Mouse (Mus musculus) lung, postnatal 14 days (tissue): Measurements from ENCODE around the gene Fbxl8.
"Not testable (repeated sequence)": the region's sequence is repeated elsewhere in the genome, so short reads cannot be mapped to it uniquely, and the experiment has no call there.

Experiments used
- DNase-seq: peaks from one replicate; pipeline ENCODE4 v3.0.0; 2021

The Fbxl8 gene

DNA sequence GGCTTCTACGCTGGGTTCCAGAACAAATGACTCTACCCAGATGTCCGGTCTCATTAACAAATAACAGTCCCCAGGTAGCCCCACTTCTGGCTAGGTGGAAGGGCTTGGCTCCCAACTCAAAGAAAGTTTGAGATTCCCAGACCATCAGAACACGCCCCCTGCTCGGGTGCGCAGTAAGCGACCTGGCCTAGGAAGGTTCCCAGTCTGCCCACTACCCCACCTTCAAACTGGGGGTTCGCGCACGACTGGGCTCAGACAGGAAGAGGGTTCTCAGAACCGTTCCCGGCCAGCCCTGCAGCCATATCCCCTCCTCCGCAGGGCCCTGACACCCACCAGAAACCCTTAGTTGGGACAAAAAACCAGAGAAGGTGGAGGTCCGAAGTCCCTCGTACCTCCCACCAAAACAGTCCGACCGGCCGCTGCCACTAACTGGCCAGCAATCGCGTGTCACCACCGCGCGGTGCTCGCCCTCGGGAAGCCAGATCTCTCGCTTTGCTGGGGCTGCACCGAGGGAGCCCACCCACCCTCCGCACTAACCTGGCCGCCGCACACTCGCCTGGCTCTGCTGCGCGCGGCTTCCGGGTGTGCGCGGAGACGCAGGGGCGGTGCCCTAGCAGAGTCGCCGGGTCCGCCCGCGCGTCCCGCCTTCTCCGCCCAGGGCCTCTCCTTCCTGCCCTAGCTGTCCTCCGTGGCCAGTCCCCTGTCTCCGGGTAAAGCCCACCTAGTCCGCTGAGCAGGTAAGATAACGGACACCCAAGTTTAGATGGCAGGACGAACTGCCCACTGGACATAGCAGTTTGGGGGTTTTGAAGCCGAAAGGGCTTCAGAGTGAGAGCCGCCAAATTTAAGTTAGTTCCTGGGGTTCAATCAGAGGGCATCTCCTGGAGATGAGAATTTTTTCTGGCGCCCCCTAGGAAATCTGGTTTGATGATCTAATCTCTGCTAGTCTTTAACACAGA, at the start of gene Fbxl8, which contains the start of gene Tradd:
Fbxl8 (plus strand) TSS at position 625 of the 959 bp plus-strand sequence.
Tradd (minus strand) TSS at position 586 of the 959 bp plus-strand sequence.
- peak; percentile 80 for DNase-seq

DNA sequence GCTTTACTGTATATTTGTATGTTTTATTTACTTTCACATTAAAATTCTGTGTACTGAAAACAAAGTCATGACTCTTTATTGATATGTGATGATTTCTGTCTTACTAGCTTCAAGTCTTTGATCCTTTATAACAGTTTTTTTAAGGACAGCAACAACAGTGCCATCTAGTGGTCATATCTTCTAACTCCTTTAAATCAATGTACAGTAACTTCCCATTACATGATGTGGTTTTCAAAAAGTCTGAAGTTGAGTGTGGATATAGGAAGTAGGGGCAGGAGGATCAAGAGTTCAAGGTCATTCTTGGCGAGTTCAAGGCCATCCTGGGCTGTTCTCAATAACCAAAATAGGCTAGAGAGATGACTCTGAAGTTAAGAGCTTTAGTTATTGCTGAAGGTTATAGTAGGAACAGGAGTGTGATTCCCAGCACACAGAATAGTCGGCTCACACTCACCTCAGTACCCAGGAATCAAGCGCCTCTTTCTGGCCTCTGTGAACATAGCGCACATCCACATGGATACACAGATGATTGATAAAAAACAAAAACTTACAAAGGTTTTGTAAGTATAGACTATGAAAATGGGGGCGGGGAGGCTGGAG, 46.4 kb upstream of the Fbxl8 start:
- no peak for DNase-seq

GRCm38 (mm10) chr8:105223850-105224249, 40.6 kb upstream of the Fbxl8 start:
- no peak for DNase-seq

- peak; percentile 98 for DNase-seq
Measured at GRCm38 (mm10) chr8:105224413-105225271, 39.8 kb upstream of the Fbxl8 start, which contains the start of gene D230025D16Rik. Gene D230025D16Rik (plus strand): TSS chr8:105225145.

DNA sequence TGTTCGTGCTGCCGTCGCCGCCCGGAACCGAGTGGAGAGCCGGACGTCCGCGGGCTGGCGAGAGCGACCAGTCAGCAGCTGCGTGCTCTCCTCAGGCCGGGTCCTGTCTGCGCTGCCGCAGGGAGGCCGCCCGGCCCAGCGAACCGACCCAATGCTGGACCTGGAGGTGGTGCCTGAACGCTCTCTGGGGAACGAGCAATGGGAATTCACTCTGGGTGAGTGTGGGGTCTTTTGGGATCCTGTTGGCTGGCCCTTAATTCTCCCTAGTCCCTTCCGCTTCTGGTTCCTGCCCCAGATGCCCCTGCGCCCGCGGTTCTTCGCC, 39.2 kb upstream of the Fbxl8 start:
- DNase-seq = no peak

DNA sequence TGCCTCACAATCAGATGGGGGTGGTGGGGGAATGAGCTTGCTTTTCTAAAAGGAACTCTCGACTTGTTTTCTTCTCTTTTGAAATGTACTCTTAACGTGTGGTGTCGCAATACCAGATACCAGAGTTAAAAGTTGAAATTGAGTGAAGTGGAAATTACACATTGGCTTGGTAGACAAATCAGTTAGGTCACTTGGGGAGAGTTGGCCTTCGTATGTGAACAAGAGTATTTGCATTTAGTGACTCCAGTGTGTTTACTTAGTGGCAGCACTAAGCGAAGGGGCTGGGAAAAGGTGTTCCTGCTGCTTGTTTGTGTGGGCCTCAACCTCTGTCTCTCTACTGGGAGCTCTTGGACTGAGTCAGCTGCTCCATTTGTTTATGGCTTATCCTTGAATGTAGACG, 38.5 kb upstream of the Fbxl8 start:
- DNase-seq = peak; percentile 26

- DNase-seq = no peak
Measured at GRCm38 (mm10) chr8:105231503-105232320, 32.7 kb upstream of the Fbxl8 start.

DNA sequence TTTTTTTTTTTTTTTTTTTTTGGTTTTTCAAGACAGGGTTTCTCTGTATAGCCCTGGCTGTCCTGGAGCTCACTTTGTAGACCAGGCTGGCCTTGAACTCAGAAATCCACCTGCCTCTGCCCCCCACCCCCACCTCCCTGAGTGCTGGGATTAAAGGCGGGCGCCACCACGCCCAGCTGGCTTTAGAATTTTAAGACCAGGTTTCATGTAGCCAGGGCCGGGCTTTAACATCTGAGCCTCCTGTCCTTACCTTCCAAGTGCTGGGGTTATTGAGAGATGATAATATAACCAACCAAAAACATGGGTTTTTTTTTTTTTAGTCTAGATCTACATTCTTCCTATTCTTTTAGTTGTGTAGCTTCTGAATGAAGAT, 32.1 kb upstream of the Fbxl8 start:
- DNase-seq = not testable (repeated sequence)

GRCm38 (mm10) chr8:105233126-105233935, 31.1 kb upstream of the Fbxl8 start:
- DNase-seq = no peak

DNA sequence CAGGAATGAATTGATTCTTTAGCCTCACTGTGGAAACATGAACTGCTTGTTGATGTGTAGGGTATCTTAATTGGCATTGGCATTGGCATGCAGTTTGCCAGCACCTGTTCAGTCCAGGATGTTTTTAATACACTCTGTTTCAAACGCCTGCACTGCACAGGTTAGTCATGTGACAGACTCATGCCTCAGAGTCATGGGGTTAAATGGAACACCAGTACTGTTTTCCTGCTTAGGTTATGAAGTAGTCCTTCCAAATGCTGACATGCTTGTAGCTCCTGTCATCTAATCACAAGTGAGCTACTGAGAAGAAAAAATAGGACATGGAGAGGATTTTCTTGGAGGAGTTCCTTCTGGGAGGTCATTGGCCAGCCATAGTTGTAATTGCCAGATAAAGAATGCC, 29.2 kb upstream of the Fbxl8 start:
- no peak for DNase-seq

GRCm38 (mm10) chr8:105237442-105238142, 26.9 kb upstream of the Fbxl8 start:
- no peak for DNase-seq

DNA sequence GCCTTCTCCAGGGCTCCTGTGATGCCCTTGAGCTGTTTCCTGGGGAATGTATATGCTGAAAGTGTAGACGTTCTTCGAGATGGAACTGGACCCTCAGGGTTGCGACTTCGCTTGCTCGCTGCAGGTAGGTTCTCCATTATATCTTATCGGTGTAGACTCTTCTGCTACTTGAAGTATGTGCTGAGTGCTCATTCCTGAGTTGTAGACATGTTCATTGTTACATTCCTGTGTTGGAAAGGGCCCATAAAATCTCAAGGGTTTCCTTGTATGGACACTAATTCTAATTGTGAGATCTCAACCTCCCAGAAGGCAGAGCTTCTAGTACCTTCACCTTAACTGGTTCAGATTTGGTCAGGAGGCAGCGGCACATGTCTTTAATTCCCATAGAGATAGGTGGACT, 23.4 kb upstream of the Fbxl8 start:
- DNase-seq = no peak

- DNase-seq = no peak
Measured at GRCm38 (mm10) chr8:105251954-105252353, 12.5 kb upstream of the Fbxl8 start.

GRCm38 (mm10) chr8:105252680-105253537, 11.5 kb upstream of the Fbxl8 start:
- no peak for DNase-seq

DNA sequence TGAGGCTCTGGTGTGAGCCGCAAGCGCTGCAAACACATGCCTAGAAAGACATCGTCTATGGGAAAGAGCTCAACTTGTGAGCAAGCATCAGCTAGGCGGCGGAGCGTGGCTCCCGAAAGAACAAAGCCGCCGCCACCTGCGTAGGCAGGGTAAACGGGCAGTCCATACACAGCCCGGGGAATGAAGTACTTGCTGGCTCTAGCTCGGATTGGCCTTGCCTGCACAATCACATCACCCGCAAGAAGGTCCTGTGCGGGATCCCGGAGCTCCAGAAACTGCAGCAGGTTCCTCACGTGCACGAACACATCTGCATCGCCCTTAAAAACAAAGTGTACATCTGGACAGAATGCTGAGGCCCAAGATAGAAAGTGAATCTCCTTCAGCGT, 10.7 kb upstream of the Fbxl8 start:
- DNase-seq = no peak

- DNase-seq = peak; percentile 94
Measured at GRCm38 (mm10) chr8:105254152-105254965, 10.1 kb upstream of the Fbxl8 start.

DNA sequence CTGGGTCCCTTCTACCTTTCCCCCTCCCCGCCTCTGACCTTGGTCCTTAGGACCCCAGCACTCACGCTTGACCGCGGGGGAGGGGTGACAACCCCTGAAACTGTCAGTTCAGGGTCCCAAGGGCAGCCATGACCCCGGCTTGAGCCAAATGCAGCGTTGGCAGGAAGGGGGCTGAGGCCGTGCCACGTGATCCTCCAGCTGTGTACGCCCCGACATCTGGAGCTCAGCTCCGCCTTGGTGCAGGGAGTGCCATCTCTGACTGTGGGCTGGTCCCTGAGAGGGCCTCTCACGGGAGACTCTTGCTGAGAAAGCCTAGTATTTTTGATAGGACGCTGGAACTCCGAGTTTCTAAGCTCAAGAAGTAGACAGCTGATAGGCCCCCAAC, 9.5 kb upstream of the Fbxl8 start, which contains the start of gene B3gnt9:
B3gnt9 (minus strand) TSS at position 188 of the 385 bp plus-strand sequence.
- peak; percentile 70 for DNase-seq

- DNase-seq = no peak
Measured at GRCm38 (mm10) chr8:105257318-105258114, 6.9 kb upstream of the Fbxl8 start.
